Mouse (Mus musculus): ENCODE results near the gene Rab4b.

DNA sequence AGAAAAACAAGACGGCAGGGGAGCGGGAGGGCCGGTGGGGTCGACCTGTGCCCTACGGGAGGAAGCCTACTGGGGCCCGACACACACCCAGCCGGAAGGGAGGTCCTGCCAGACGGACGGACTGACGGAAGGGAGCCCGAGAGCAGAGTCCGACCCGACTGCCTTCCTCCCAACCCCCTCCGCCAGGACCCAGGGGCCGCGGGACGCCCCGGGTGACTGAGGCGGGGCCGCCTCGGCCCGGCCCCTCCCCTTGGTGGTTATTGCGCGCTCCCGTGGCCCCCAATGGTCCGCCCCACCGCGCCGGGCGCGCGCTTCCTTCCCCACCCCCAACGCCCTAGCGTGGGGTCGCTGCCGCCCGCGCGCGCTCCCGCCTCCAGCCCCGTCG, 12.5 kb downstream of the Rab4b start:
- no peak for TF ChIP-seq CTCF (IDR thresholded peaks at IDR 0.05; ENCODE audit: low read depth)
- no peak for TF ChIP-seq EP300 (IDR thresholded peaks at IDR 0.05; ENCODE audit: low read depth)

Measured in liver, embryonic 14.5 days (tissue).